Mouse (Mus musculus) heart, postnatal 4 days (tissue): ENCODE results near the gene Rnf5. TPM values are rescaled to one million over a fixed set of nuclear protein-coding genes. Genes with fewer than 3 reads are reported as not detected.

Experiments
- DNase-seq: peaks from one replicate; pipeline ENCODE4 v3.0.0; 2021
- total RNA-seq, 2 experiments: library from RNA; stranded (reverse); gene quantifications; 2 replicates each; pipeline ENCODE4 v1.2.3; 2021

Gene Rnf5
- total RNA-seq, 2 experiments from 2014 or later, result 40.6 to 40.8 TPM

DNA sequence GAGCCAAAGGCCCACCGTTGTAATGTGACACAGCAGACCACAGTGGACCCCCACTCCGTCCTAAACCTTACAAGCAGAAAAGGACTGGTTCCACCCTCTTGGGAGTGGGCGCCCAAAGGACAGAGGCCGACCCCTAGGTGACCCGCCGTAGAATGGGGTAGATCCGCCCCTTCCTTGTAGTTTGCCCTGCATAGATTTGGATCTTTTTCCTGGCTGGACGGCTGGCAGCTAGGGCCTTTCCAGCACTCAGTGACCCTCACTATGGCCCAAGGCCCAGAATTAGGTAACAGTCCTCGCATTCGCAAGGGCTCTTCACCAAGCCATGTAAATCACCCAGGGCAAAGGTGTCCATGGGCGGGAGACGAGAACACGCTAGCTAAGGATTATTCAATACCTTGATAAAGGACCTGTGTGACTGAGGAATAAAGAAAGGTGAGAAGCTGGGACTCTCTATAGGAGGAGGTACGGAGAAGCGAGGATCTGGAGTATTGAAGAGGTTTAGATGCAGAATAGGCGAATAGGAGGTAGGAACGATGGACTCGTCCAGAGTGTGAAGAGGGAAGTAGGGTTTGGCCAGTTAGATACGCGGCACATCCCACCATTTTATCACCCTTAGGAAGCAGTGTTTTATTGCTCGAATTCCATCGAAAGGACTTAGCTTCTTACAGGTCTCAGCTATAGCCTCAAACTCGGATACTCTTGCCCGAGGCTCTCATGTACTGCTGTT, 1.2 kb upstream of the Rnf5 start:
- no peak for DNase-seq

DNA sequence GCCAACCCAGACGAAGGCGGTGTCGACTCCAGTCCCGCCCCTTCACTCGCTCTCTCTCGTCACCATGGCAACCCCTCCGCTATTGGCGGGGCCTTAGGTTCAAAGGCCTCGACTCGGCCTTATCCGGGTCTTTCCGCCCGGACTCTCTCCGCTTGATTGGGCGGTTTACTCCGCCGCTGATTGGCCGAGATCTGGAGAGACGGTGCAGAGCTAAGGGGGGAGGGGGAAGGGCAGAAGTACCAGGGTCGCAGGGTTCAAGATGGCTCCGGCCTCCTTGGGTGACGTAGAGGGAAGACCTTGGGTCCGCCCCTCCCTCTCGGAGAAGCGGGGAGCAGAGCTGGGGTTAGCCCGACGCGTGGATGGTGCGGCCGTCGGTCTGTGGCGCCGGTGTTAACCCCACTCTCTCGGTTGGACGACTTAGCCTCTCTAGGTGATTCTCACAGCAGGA, 595 bp upstream of the Rnf5 start, which contains the start of gene Agpat1:
Agpat1 (plus strand) TSS at position 202 of the 448 bp plus-strand sequence.
- peak; percentile 99 for DNase-seq

DNA sequence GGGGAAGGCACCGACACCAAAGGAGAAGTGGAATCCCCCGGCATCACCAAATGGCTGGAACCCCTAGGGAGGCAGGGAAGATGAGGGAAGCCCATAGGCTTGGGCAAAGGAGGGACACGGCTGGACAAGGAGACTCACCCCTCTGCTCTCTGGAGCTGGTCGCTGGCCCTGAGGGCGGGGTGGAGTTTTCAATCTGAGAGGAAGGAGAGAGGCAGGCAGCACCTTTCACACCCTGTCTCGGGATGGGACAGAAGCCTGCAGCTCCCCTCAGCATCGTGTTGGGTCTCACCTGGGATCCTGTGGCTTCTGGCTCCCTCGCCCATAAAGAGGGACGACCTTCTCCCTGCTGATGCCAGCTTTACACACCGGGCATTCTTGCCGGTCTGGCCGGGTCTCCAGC, 1.7 kb downstream of the Rnf5 start:
- no peak for DNase-seq

DNA sequence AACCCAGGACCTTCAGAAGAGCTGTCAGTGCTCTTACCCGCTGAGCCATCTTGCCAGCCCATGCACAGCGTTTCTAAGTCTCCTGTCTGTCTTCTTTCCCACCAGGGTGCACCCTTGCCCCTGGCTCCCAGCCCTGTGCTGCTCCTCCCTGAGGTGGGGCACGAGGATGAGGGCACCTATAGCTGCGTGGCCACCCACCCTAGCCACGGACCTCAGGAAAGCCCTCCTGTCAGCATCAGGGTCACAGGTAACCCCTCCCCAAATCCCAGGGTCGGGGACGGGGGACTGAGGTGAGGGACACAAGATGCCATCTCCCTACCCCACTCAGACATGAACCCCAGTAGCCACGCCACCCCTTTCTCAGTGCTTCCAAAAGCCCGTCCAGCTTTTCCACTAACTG, 3.6 kb downstream of the Rnf5 start:
- no peak for DNase-seq

DNA sequence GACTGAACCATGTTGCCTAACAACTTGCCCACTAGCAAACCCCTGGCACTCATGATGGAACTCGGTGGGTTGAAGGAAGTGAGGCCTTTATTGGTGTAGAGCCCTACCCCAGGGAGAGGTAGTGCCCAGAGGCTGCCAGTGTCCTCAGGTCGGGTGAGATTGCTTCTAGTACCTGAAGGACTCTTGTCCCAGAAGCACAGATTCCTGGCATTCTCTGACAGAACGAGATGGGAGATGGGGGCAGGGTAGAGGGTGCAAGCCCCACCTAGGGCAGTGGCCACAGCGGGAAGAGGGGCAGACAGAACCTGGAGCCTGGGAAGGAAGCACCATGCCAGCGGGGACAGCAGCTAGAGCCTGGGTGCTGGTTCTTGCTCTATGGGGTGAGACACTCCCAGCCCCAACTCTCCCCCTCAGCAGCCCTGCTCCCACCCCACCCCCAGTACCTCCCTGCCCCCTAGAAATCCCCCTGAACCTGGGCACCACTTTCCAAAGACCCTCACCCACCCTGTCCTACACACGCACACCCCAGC, 5.9 kb downstream of the Rnf5 start, which contains the start of gene Ager:
Ager (plus strand) TSS at position 297 of the 530 bp plus-strand sequence.
- DNase-seq, result no peak

DNA sequence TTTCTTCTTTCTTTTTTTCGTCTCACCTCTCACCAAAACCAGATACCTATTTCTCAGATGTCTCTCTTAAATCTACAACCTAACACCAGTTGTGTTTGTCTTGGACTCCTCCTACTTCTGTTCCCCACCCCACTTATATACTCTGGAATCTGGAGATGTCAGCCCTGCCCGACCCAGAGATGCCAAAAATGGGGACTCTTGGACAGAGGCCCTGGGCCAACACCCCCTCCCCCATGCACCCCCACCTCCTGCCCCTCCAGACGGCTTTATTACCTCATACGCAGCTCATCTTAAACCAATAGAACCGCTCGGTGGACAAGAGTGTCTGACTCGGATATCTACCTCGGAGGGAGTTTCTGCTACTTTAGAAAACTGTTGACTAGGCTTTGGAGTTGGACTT, 7.4 kb downstream of the Rnf5 start:
- DNase-seq, result no peak

DNA sequence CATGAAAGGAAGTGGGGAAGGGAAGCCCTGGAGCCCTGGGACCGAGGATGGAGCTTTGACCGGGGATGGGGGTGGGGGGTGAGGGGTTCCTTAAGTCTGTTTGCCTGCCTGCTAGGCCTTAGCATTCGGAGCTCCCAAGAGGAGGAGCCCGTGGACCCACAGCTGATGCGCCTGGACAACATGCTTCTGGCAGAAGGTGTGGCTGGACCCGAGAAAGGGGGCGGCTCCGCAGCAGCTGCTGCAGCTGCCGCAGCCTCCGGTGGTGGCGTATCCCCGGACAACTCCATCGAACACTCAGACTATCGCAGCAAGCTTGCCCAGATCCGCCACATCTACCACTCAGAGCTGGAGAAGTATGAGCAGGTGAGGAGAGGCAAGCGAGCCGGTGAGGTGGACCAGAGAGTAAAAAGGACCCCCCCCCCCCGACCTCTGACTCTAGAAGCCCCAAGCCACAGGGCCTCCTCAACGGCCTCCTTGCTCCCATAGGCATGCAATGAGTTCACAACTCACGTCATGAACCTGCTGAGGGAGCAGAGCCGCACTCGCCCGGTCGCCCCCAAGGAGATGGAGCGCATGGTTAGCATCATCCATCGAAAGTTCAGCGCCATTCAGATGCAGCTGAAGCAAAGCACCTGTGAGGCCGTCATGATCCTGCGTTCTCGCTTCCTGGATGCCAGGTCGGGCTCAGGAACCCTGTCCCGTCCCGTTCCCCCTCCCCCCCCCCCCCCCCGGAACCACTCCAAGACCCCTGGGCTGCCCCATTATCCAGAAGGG, 9.6 kb downstream of the Rnf5 start:
- DNase-seq, result no peak

DNA sequence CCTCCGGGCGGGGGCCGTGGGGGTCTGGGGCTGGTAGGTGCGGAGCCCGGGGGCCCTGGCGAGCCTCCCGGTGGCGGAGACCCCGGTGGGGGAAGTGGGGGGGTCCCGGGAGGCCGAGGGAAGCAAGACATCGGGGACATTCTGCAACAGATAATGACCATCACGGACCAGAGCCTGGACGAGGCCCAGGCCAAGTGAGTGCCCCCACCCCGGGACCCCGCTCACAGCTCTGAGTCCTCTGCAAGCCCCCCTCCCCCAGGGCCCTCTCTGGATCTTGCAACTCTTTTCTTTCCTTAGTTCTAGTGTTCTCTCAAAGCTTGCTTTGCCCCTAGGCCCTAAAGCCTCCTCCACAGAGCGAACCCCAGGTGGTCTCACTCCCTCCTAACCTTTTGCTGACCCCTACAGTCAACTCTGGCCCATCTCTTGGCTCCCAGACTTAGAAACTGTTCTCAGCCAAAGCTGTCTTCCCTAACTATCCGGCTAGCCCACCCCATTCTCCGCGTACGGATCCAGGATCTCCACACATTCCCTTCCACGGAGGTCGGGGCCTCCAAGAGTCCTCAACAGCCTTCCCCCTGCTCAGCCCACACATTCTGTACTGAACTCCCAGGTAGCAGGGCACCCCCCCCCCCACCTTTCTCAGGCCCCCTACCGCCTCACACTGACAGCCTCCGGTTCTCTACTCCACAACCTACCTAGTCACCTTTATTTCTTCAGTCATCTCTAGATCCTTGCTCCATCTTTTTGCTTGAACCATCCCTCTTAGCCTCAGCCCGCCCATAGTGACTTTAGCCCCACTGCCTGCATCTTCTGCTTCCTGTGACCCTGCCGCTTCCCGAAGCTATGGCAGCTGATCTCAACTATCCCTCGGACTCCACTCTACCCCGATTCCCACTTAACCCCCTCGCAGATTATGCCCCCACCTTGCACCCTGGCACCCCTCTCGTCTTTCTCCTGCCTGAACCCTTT, 10.6 kb downstream of the Rnf5 start:
- no peak for DNase-seq

DNA sequence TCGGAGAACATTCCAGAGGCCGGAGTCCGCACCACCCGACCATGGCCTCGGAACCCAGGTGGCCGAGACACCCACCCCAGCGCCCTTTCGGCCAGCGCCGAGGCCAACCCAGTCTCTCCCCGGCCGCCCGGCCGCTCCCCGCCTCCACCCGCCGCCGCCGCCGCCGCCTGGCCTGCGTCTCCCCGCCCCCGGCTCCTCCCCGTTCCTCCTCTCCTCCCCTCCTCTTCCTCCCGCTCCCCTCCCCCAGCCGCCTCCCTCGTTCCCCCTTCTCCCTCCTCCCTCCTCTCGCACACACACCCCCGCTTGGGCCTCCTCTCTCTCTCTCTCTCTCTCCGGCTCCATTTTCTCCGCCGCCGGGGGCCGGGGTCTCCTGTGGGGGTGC, 11.5 kb downstream of the Rnf5 start:
- peak; percentile 95 for DNase-seq

DNA sequence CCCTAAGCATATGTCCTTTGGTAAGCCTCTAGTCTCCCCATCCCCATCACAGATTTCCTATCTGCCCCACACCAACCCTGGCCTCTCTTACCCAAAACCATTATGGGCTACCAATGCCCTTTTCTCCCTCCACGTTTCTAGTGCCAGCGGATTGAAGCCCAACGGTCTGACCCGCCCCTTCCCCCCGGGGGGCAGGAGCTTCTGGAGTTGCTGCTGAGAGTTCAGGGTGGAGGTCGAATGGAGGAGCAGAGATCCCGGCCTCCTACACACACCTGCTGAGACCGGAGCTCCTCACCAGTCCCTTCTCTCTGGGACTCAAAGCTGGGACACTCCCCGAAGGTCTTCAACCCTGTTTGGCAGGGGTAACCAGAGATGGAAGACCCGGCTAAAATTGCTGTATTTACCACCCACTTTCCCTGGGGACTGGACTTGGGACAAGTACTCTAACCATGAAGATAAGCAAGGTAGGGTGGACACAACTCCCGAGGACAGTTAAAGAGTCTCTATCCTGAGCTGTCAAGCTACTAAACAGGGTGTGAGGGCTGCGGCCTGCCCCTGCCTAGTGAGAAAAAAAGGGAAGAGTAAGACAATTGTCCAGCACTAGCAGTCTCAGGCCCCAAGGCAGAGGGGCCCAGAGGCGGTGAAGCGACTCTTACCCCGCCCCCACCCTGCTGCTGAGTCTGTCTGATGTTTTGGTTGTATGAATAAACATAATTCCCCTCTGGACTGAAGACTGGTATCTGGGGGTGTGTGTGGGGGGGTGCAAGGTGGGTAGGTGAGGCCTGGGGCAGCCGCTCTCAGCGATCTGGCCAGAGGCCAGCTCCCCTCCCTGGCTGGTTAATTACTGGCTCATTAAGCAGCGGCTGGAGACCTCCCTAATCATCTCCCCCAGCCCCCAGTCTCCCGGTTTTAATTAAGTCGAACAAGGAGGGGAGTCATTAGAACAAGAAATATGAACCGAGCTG, 12.2 kb downstream of the Rnf5 start, which contains the start of gene Pbx2:
Pbx2 (plus strand) TSS at position 238 of the 965 bp plus-strand sequence.
- DNase-seq, result no peak

DNA sequence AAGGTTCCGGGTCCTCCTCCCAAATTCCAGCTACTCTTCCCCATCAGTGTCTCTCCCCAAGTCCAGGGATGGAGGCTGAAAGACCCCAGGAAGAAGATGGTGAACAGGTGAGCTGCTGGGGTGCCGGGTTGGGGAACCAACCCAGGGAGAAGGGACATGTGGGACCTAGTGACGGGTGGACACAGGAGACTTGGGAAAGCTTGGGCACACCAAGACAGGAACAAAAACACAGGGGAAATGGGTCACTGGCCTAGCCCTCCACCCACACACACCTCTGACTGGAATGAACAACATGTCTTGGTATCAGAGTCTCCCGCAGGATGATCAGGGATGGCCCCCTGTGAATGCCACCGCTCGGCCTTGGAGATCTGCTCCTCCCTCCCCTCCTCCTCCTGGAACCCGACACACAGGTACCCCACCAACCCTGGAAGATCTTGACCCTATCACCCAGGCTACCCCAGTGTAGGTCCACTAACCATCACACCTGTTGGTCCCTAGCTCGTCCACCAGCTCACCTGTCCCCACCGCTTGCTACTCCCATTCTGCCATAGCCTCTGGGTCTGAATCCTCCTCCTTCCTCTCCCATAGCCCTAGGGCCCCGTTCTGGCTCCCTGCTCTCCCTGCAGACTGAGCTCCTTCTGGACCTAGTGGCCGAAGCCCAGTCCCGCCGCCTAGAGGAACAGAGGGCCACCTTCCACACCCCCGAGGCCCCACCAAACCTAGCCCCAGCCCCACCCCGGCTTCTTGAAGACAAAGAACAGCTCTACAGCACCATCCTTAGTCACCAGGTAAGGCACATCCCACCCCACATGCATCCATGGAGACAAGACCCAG, 13.1 kb downstream of the Rnf5 start:
- DNase-seq, result no peak

DNA sequence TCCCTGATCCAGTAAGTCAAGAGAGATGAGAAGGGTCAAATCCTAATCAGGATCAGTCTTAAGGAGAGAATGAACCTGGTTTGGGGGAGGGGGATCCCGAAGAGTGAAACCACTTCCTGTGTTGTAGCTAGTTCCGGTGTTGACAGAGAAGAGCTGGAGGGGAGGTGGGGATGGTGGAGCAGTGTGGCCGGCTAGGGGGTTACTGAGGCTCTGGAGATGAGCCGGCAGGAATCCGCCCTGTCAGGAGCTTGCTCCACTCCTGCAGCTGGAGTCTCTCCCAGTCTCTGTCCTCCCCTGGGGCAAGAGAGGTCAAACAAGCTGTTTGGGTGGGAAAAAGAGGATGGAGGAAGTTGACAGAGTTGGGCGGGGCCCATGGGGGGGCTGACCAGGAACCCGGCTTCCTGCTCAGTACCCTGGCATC, 13.8 kb downstream of the Rnf5 start, which contains the start of gene Gpsm3:
Gpsm3 (plus strand) TSS at position 126 of the 421 bp plus-strand sequence.
- DNase-seq, result peak; percentile 67

DNA sequence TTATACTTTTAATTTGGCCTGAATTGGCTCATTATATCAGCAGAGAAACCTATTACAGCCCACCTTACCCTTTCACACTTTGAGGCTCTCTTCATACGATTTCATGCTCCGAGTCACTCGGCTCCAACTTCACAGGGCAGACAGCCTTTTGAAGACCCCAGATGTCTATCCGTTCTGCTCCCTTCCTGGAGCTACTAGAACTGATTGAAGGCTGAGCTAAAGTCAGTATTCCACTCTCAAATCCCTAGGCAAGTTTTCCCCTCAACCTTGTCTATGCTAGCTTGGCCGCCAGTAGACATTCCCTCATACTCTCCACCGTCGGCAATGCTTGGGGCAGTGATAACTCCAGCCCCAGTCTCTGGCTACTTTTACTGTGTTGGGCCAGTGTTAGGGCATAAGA, 14.3 kb downstream of the Rnf5 start:
- no peak for DNase-seq

DNA sequence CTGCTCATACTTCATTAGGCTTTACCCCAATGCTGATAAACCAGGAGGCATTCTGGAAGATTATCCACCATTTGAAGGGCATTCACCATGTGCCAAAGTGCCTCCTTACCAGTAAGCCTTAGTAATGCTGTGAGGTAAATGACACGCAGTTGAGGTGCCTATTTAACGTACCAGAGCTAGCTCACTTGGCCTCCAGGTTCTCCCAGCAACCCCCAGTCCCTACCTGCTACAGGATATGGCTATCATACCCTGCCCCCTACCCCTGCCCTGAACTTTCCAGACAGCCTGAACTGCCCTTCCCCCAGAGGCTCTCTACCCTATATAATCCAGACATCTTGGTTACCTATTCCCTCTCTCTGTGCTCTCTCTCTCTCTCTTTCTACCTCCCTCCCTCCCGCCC, 14.7 kb downstream of the Rnf5 start:
- DNase-seq, result no peak

DNA sequence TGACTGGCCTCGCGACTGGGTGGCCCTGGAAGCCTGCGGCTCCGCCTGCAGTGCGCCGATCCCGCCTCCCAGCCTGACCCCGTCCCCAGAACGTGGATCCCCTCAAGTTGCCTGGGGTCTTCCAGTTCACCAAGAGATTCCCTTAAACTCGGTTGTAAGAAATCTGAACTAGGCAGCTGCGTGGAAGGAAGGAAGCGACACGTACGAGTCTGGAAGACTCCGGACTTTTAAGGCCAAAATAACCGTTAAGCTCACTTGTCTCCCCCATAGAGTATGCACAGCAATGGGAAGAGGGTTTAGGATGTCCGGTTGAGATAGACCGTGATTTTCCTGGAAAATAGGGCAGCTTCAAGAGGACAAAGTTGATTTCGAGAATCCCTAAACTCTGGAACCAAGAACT, 15.7 kb downstream of the Rnf5 start:
- DNase-seq, result no peak

DNA sequence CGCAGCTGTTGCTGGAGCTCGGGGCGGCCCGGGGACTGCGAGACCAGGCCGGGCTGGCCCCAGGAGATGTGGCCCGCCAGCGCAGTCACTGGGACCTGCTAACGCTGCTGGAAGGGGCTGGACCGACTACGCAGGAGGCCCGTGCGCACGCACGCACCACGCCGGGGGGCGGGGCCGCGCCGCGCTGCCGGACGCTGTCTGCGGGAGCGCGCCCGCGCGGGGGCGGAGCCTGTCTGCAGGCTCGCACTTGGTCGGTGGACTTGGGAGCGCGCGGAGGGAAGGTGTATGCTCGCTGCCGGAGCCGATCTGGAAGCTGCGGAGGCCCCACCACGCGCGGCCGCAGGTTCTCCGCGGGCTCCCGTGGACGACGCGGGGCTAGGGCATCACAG, 16.1 kb downstream of the Rnf5 start:
- peak; percentile 97 for DNase-seq

DNA sequence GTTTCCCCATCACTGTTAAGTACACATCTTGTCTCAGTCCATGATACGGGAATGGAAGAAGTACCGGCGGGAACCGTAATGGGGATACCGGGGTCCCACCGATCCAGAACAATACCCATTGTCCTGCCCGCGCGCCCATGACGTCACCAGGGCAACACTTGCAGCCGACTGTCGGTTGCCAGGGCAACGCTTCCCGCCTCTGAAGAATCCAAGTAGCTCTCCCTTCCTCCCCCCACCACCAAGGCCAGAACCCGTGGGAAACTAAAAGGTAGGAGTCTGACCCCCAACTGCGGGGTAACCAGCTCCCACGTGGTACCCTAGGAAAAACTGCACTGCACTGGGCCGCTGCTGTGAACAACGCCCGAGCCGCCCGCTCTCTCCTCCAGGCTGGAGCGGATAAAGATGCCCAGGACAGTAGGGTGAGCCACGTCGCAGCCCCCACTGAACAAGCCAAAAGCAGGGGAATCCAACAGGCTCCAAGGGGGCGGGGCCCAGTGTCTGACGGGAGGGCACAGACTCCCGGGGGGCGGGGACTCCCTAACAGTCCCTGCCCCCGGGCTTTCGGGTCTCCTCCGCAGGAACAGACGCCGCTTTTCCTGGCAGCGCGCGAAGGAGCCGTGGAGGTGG, 16.6 kb downstream of the Rnf5 start:
- peak; percentile 90 for DNase-seq

DNA sequence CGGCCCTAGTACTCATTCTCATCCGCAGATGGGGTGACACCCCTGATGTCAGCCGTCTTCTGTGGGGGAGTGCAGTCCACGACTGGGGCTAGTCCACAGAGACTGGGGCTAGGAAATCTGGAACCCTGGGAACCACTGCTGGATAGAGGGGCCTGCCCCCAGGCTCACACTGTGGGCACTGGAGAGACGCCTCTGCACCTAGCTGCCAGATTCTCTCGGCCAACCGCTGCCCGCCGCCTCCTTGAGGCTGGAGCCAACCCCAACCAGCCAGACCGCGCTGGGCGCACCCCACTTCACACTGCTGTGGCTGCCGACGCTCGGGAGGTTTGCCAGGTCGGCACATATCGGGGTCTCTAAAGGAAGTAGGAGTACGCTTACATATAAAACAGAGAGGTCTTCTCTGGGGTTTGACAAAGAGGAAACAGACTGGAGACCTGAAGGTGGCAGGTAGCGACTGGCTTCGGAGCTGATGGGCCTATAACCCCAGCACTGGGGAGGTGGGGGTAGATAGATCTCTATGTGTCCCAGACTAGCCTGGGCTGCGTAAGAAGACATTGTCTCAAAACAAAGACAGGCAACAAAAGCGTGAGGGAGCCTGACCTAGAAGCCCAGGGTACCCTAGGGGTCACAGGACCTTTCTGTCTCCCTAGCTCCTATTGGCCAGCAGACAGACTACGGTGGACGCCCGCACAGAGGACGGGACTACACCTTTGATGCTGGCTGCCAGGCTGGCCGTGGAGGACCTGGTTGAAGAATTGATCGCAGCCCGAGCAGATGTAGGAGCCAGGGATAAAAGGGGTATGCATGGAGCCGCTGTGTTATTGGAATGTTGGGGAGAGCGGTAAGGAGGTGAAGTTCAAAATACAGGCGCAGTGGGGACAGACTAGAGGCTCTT, 17.4 kb downstream of the Rnf5 start:
- no peak for DNase-seq
